Mouse (Mus musculus): ENCODE results near the gene Foxr1. TPM values are rescaled to one million over a fixed set of nuclear protein-coding genes. Genes with fewer than 3 reads are reported as not detected.
"Not testable (repeated sequence)": the region's sequence is repeated elsewhere in the genome, so short reads cannot be mapped to it uniquely, and the experiment has no call there.

The Foxr1 gene
- polyA plus RNA-seq, 1 experiment from 2014 or later = not detected

DNA sequence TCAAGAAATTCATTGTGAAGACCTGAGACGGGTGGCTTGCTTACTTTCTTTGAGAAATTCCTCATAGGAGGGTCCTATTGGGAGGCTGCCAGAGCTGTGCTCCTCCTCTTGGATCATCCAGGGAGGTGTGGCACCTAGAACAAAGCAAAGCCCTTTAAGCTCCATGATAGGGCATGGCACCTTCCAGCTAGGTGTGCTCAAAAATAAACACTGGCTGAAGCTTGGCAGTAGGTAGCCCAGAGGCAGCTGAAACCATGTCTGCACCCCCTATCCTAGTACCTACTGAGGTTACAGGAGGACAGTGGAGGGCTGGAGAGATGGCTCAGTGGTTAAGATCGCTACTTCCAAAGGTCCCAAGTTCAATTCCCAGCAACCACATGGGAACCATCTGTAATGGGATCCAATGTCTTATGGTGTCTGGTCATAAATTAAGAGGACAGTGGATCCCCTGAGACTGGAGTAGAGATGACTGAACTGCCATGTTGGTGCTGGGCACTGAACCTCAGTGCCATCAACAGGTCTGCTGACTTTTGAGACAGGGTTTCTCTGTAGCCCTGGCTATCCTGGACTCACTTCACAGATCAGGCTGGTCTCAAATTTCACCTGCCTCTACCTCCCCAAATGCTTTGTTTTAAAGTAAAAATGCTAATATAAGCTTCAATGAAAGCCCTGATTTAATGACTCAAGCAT is 30.1 kb downstream of the Foxr1 start:
- 84% methylated on average over 2 of the region's 2 CpGs for WGBS

DNA sequence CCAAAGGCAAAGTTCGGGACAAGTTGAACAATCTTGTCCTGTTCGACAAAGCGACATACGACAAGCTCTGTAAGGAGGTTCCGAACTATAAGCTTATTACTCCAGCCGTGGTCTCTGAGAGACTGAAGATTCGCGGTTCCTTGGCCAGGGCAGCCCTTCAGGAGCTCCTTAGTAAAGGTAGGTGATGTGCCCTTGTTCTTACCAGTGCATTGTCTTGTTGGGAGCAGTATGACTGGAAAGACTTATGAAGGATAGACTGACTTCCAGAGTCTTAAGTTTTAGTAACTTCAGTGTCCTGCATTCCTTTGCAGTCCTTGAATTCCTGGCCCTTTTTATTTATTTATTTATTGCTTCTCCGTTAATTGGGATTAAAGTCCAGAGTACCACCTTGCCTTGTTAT is 32.2 kb downstream of the Foxr1 start:
- H3K9me3 ChIP-seq; H3K27me3 ChIP-seq; ATAC-seq (ENCODE audit: insufficient number of reproducible peaks, insufficient read depth, low FRiP score, low TSS enrichment, low read depth); H3K27ac ChIP-seq: not testable (repeated sequence)
- Histone ChIP-seq H3K4me1 (peaks cover 20% of the 10 kb centered on the region), H3K36me3 (peaks cover 69% of the 10 kb centered on the region), H3K4me3 (peak overlapping the region; percentile 77), H3K9ac (peak overlapping the region; percentile 91), H3K4me2 (peak overlapping the region; percentile 75)
- WGBS = 76% methylated on average over 9 of the region's 9 CpGs

More for the DNA sequence above, 30.1 kb downstream of the Foxr1 start:
- Histone ChIP-seq H3K27ac (no peak overlapping the region), H3K4me3 (no peak overlapping the region), H3K4me2 (no peak overlapping the region), H3K27me3 (no peaks in the 10 kb centered on the region), H3K4me1 (peaks cover 16% of the 10 kb centered on the region), H3K9ac (no peak overlapping the region), H3K9me3 (no peaks in the 10 kb centered on the region), H3K36me3 (peaks cover 64% of the 10 kb centered on the region)
- ATAC-seq (ENCODE audit: insufficient number of reproducible peaks, insufficient read depth, low FRiP score, low TSS enrichment, low read depth) = no peak

DNA sequence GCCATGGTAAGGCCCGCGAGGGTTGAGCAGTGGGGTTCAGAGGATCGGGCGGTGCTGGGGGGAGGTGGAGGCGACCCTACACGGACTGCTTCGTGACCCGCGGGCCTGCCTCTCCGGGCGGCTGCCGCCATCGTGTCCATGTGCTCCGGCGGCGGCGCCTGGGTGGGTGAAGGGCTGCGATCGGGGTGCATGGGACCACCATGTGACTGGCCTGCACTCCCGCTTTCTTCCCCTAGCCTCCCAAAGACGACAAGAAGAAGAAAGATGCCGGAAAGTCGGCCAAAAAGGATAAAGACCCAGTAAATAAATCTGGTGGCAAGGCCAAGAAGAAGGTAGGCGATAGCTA is 33.2 kb downstream of the Foxr1 start:
- Histone ChIP-seq H3K27ac (peak overlapping the region; percentile 96), H3K9me3 (no peaks in the 10 kb centered on the region), H3K27me3 (no peaks in the 10 kb centered on the region), H3K9ac (peak overlapping the region; percentile 91), H3K4me1 (peaks cover 20% of the 10 kb centered on the region), H3K4me2 (peak overlapping the region; percentile 75), H3K4me3 (peak overlapping the region; percentile 77), H3K36me3 (peaks cover 67% of the 10 kb centered on the region)
- WGBS = under 1% methylated on average over 24 of the region's 24 CpGs
- ATAC-seq (ENCODE audit: insufficient number of reproducible peaks, insufficient read depth, low FRiP score, low TSS enrichment, low read depth) = peak; percentile 60; the same call in 1 of the 2 replicates

DNA sequence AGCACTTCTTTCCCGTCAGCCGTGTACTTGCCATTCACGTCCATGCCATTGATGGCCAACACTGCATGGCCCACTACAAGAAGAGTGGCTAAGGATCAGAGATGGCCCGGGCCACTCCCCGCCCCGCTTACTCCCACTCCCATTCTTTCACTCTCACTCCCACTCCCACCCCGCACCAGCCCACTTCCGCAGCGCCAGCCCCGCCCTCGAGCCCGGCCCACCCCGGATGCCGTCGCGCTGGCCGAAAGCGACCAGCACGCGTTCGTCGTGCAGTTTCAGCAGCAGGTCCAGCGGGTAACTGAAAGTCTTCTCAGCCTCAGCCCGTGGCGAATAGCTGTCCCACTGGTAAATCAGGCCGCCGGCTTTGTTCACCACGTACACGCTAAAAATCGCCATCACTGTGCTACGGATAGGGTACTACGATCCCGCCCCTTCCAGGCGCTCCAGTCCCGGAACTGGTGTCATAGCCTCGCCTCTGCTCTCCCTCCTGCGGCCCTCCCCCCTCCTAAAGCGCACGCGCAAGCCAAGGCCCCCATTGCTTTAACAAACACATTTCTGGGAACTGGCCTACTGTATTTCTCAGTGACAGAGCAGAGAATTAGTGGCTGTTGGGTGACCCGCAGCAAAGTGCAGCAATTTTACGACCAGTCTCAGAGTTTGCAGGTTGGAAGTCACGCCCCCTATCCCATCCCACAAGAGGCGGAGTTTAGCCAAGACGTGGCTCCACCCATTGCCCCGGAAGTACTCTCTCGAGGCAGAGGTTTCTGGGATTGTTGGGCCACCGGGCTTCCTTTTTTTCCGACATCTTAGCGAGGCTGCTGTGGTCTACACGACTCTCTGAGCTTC is 33.8 kb downstream of the Foxr1 start, which contains the start of the genes Rps25 and Trappc4:
TSS of gene Rps25 (plus strand) at position 234 of the 846 bp plus-strand sequence.
TSS of gene Trappc4 (minus strand) at position 695 of the 846 bp plus-strand sequence.
- peak within 1 kb of the TSS; percentile 96 for H3K27ac ChIP-seq
- H3K9ac ChIP-seq = peak within 1 kb of the TSS; percentile 91
- under 1% methylated on average over 51 of the region's 51 CpGs for WGBS
- H3K4me2 ChIP-seq = peak within 1 kb of the TSS; percentile 75
- H3K27me3 ChIP-seq = no peaks in the 10 kb centered on the region
- peak; percentile 93 for ATAC-seq (ENCODE audit: insufficient number of reproducible peaks, insufficient read depth, low FRiP score, low TSS enrichment, low read depth)
- peak within 1 kb of the TSS; percentile 77 for H3K4me3 ChIP-seq
- H3K36me3 ChIP-seq = peaks cover 67% of the 10 kb centered on the region
- peaks cover 20% of the 10 kb centered on the region for H3K4me1 ChIP-seq
- H3K9me3 ChIP-seq = no peaks in the 10 kb centered on the region

DNA sequence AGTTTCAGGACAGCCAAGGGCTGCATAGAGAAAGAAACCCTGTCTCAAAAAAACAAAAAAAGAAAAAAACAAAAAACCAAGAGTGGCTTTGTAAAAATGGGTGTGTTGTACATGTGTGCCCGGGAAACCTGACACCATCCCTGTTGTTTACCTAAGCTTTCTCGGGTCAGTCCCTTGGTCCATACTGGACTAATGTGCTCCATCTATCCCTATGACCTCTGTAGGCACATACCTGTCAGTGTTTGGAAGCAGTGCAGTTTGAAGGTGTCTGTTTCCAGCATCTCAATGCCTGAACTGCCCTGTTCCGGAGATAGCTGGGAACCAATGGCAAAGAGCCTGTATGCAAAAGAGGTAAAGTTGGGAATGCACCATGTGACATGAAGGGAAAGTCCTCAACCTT is 35.9 kb downstream of the Foxr1 start:
- 76% methylated on average over 3 of the region's 3 CpGs for WGBS
- Histone ChIP-seq H3K4me1 (peaks cover 20% of the 10 kb centered on the region), H3K9me3 (no peaks in the 10 kb centered on the region), H3K9ac (no peak overlapping the region), H3K36me3 (peaks cover 69% of the 10 kb centered on the region), H3K27ac (no peak overlapping the region), H3K4me2 (no peak overlapping the region), H3K27me3 (no peaks in the 10 kb centered on the region), H3K4me3 (no peak overlapping the region)
- ATAC-seq (ENCODE audit: insufficient number of reproducible peaks, insufficient read depth, low FRiP score, low TSS enrichment, low read depth) = no peak

DNA sequence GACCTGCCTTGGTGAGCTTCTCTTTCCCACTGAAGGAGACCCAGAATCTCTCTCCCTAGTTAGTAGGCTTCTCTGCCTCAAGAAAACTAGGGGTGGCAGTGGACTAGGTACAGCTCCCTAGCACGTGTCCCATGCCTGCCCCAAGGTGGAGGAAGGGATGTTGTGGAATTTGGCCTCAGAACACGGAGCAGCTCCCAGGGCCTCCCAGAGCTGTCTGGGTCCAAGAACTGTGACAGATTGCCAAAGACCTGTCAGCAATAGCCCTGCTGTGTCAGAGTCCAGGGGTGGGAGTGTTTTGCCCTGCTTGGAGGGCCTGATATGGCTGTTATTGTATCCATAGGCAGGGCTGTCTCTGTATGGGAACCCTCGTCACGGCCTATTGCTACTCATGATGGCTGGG is 39.9 kb downstream of the Foxr1 start:
- ATAC-seq (ENCODE audit: insufficient number of reproducible peaks, insufficient read depth, low FRiP score, low TSS enrichment, low read depth) = no peak
- Histone ChIP-seq H3K9ac (no peak overlapping the region), H3K4me2 (no peak overlapping the region), H3K27ac (no peak overlapping the region), H3K4me3 (no peak overlapping the region), H3K9me3 (no peaks in the 10 kb centered on the region), H3K27me3 (0 out of 2 replicates have a peak, but pooled peaks cover 5% of the 10 kb centered on the region), H3K36me3 (peaks cover 58% of the 10 kb centered on the region), H3K4me1 (peaks cover 24% of the 10 kb centered on the region)
- WGBS = 87% methylated on average over 4 of the region's 4 CpGs

DNA sequence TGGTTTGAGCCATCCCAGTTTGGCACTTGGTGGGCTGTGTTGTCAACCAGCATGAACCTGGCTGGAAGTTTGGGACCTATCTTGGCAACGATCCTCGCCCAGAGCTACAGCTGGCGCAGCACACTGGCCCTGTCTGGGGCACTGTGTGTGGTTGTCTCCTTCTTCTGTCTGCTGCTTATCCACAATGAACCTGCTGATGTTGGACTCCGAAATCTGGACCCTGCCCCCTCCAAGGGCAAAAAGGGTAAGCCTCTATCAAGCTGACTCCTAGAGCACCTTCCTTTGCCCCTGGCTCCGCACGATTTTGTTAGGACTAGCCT is 41.2 kb downstream of the Foxr1 start:
- peaks cover 17% of the 10 kb centered on the region for H3K4me1 ChIP-seq
- no peak overlapping the region for H3K4me2 ChIP-seq
- H3K9me3 ChIP-seq = no peaks in the 10 kb centered on the region
- H3K36me3 ChIP-seq = peaks cover 48% of the 10 kb centered on the region
- WGBS = 89% methylated on average over 6 of the region's 6 CpGs
- H3K27me3 ChIP-seq = 0 out of 2 replicates have a peak, but pooled peaks cover 5% of the 10 kb centered on the region
- H3K4me3 ChIP-seq = no peak overlapping the region
- no peak for ATAC-seq (ENCODE audit: insufficient number of reproducible peaks, insufficient read depth, low FRiP score, low TSS enrichment, low read depth)
- H3K27ac ChIP-seq = no peak overlapping the region
- H3K9ac ChIP-seq = no peak overlapping the region

DNA sequence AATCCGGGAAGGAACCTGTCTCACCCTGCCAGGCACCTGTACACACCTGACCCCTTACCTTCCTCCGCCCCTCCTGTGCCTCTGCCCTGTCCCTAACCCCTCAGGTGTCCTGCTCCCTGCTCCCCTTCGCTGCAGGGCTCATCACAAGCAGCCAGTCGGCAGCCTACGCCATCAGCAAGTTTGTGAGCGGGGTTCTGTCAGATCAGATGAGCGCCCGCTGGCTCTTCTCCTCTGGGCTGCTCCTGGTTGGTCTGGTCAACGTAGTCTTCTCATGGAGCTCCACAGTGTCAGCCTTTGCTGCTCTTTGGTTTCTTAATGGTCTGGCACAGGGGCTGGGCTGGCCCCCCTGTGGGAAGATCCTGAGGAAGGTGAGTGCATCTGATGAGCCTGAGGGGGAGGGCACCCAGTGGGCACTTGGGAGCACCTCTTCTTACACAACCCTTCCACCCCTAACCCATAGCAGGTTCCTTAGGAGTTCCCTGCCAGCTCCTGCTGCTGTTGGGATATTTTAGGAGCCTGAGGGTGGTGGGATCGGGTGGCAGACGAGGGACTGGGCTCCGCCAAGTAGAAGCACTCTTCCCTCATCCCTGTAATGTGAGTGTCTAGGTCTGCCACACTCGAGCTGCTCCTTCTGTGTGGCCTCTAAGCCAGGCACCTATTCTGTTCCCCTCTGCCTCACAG is 41.7 kb downstream of the Foxr1 start:
- Histone ChIP-seq H3K36me3 (peaks cover 43% of the 10 kb centered on the region), H3K4me1 (peaks cover 17% of the 10 kb centered on the region), H3K27me3 (0 out of 2 replicates have a peak, but pooled peaks cover 5% of the 10 kb centered on the region), H3K27ac (no peak overlapping the region), H3K4me3 (no peak overlapping the region), H3K9ac (no peak overlapping the region), H3K9me3 (no peaks in the 10 kb centered on the region), H3K4me2 (no peak overlapping the region)
- ATAC-seq (ENCODE audit: insufficient number of reproducible peaks, insufficient read depth, low FRiP score, low TSS enrichment, low read depth) = no peak
- 74% methylated on average over 13 of the region's 13 CpGs for WGBS

DNA sequence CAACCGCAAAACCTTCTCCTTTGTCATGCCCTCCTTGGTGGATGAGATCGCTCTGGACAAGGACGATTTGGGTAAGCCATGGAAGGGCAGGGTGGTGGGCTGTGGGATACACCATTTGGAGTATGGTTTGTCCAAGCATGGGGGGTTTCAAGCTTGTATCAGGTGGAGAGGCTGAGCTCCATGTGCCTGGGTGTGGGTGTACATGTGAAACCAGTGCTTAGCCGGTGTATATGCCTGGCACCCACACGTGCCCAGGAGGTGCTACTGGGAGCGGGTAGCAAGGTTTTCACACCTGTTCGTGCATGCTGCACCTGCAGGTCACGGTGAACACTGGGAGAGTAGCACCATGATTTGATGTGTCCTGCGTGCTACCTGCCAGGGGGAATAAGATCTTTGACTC is 42.4 kb downstream of the Foxr1 start:
- 84% methylated on average over 9 of the region's 9 CpGs for WGBS
- peak overlapping the region; percentile 75; the same call in 1 of the 2 replicates for H3K4me3 ChIP-seq
- peak overlapping the region; percentile 82; the same call in 1 of the 2 replicates for H3K9ac ChIP-seq
- 0 out of 2 replicates have a peak, but pooled peaks cover 5% of the 10 kb centered on the region for H3K27me3 ChIP-seq
- H3K4me2 ChIP-seq = peak overlapping the region; percentile 98
- peaks cover 17% of the 10 kb centered on the region for H3K4me1 ChIP-seq
- no peak for ATAC-seq (ENCODE audit: insufficient number of reproducible peaks, insufficient read depth, low FRiP score, low TSS enrichment, low read depth)
- H3K27ac ChIP-seq = peak overlapping the region; percentile 17; the same call in 1 of the 2 replicates
- H3K36me3 ChIP-seq = peaks cover 36% of the 10 kb centered on the region
- no peaks in the 10 kb centered on the region for H3K9me3 ChIP-seq

DNA sequence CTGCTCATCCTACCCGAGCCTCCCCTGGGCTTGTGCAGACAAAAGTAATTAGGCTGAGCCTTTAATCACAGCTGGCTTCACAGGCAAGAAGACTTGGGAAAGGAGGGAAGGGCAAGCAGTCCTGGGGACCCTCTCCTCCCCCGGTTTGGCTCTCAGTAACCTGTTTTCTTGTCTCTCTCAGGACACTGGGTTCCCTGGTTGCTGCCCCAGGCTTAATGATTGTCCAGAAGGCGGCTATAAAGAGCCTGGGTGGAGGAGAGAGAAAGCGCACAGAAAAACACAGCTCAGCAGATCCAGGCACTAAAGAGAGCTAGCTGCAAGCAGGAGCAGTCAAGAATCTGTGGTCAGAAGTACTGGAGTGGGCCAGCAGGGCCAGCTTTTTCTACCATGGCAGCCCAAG is 42.8 kb downstream of the Foxr1 start:
- Histone ChIP-seq H3K4me3 (peak overlapping the region; percentile 75), H3K4me2 (peak overlapping the region; percentile 98), H3K9ac (peak overlapping the region; percentile 82), H3K9me3 (no peaks in the 10 kb centered on the region), H3K4me1 (peaks cover 17% of the 10 kb centered on the region), H3K27me3 (0 out of 2 replicates have a peak, but pooled peaks cover 5% of the 10 kb centered on the region), H3K27ac (peak overlapping the region; percentile 17; the same call in 1 of the 2 replicates), H3K36me3 (peaks cover 31% of the 10 kb centered on the region)
- 13% methylated on average over 4 of the region's 4 CpGs for WGBS
- ATAC-seq (ENCODE audit: insufficient number of reproducible peaks, insufficient read depth, low FRiP score, low TSS enrichment, low read depth) = no peak

DNA sequence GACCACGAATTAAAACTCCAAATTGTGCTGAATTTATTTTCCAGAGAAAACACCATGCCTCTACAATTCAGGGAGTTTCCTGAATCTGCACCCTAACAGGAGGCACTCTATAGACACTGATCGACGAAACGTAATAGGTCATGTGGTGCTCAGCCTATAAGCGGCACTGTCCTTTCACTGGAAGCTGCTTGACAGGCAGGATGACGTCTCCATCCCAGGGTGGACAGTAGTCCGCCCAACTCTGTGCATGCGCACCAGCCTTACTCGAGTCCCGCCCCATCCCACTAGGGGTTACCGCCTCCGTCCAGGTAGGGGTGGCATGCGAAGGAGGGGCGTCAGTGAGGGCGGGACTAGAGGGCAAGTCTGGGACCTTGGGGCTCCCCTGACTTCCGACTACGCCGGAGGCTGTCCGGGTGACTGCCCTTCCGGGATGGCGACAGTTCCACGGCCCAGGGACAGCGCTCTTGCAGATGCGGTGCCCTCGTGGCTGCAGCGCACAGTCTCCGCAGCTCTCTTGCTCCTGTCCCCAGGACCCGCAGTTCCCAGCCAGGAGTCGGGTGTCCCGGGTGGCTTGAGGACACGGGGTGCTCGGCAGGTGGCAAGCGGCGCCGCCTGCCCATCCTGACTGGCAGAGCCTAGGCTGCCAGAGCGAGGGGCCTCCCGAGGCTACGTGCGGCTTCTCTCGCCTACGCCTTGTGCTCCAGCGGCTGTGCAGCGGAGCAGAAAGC is 44.1 kb downstream of the Foxr1 start, which contains the start of gene Slc37a4:
TSS of gene Slc37a4 (plus strand) at position 169 of the 728 bp plus-strand sequence.
- Histone ChIP-seq H3K36me3 (peaks cover 29% of the 10 kb centered on the region), H3K4me1 (peaks cover 17% of the 10 kb centered on the region), H3K27me3 (0 out of 2 replicates have a peak, but pooled peaks cover 5% of the 10 kb centered on the region), H3K9ac (peak within 1 kb of the TSS; percentile 82), H3K9me3 (no peaks in the 10 kb centered on the region), H3K4me3 (peak within 1 kb of the TSS; percentile 75), H3K4me2 (peak within 1 kb of the TSS; percentile 98), H3K27ac (peak within 1 kb of the TSS; percentile 62)
- ATAC-seq (ENCODE audit: insufficient number of reproducible peaks, insufficient read depth, low FRiP score, low TSS enrichment, low read depth) = peak; percentile 95
- WGBS = under 1% methylated on average over 43 of the region's 43 CpGs
